Mouse (Mus musculus) lung, postnatal 0 days (tissue): ENCODE measurements around the gene Gm3286. TPM values are rescaled to one million over a fixed set of nuclear protein-coding genes. Genes with fewer than 3 reads are reported as not detected.
"Not testable (repeated sequence)": the region's sequence is repeated elsewhere in the genome, so short reads cannot be mapped to it uniquely, and the experiment has no call there.

ENCODE experiments used
- ATAC-seq: fragments of 200-750 bp; cut with Nextera tagmentation; 2 replicates; pipeline ENCODE4 v1.8.0; 2017; ENCODE audit warnings: moderate library complexity
- DNase-seq: peaks from one replicate; pipeline ENCODE4 v3.0.0-alpha.2; 2016; ENCODE audit warnings: low spot score
- H3K27ac ChIP-seq: fragments of 300-500 bp; sonication (generic); 2 replicates; pipeline ENCODE4 v1.5.1; 2014; ENCODE audit warnings: antibody characterized with exemption, mild to moderate bottlenecking, low read length, mixed read lengths
- H3K27me3 ChIP-seq: fragments of 300-500 bp; sonication (generic); replicated peaks from 2 replicates; pipeline ENCODE4 v1.6.1; 2014; ENCODE audit warnings: low read length, mixed read lengths; ENCODE audit not compliant: insufficient read depth
- H3K36me3 ChIP-seq: fragments of 300-500 bp; sonication (generic); 2 replicates; pipeline ENCODE4 v1.6.1; 2014; ENCODE audit warnings: low read length, mixed read lengths; ENCODE audit not compliant: insufficient read depth
- H3K4me1 ChIP-seq: fragments of 300-500 bp; sonication (generic); 2 replicates; pipeline ENCODE4 v1.6.1; 2014; ENCODE audit warnings: antibody characterized with exemption, low read depth, low read length, mixed read lengths; ENCODE audit not compliant: insufficient read depth
- H3K4me2 ChIP-seq: fragments of 300-500 bp; sonication (generic); replicated peaks from 2 replicates; pipeline ENCODE4 v1.6.1; 2014; ENCODE audit warnings: low read depth, mild to moderate bottlenecking, low read length, moderate library complexity, mixed read lengths
- H3K4me3 ChIP-seq: fragments of 300-500 bp; sonication (generic); 2 replicates; pipeline ENCODE4 v1.5.1; 2014; ENCODE audit warnings: low read depth, low read length
- H3K9ac ChIP-seq: fragments of 300-500 bp; sonication (generic); replicated peaks from 2 replicates; pipeline ENCODE4 v1.6.1; 2014; ENCODE audit warnings: low read depth, mild to moderate bottlenecking
- H3K9me3 ChIP-seq: fragments of 300-500 bp; sonication (generic); 2 replicates; pipeline ENCODE4 v1.6.1; 2016; ENCODE audit warnings: low read length, mixed read lengths
- polyA plus RNA-seq: library from polyadenylated mRNA; unstranded; fragments of >200 nt; fragmentation: Nextera tagmentation; extraction: Ambion mirVana; gene quantifications from 2 replicates; pipeline ENCODE4 v1.2.1, GENCODE M21; 2015

Gm3286 gene
- not detected in 2 replicates for polyA plus RNA-seq

DNA sequence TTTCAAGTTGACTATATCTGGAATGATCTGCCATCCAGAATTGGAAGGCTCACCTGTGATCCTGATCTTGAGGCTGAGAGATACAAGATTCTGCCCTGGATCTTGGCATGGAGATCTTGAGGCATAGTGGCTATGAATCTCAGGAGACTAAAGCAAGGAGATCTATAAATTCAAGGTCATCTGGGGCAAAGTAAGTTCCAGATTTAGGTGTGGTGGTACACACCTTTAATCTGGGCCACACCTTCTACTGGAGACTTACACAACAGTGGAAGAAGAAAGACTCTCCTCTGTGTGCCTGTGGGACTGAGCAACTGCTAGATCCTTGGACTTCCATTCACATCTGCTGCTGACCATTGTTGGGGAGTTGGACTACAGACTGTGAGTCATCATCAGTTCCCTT, at the start of gene Gm3286:
TSS of gene Gm3286 (plus strand) at position 301 of the 400 bp plus-strand sequence.
- not testable (repeated sequence) for H3K27ac ChIP-seq, H3K4me2 ChIP-seq, H3K9ac ChIP-seq, H3K4me1 ChIP-seq, H3K36me3 ChIP-seq, ATAC-seq, H3K27me3 ChIP-seq, H3K9me3 ChIP-seq, DNase-seq, H3K4me3 ChIP-seq

Other genes starting within 250 kb of the Gm3286 start
- gene Gm10424, start 238.0 kb upstream of the Gm3286 start, polyA plus RNA-seq, result not detected in 2 replicates
- not detected in 2 replicates for gene Gm3259, start 204.8 kb upstream of the Gm3286 start, polyA plus RNA-seq
- not detected in 2 replicates for gene D5Ertd577e, start 54.0 kb upstream of the Gm3286 start, polyA plus RNA-seq
- not detected in 2 replicates for gene Gm7971, start 84.1 kb downstream of the Gm3286 start, polyA plus RNA-seq
- gene Gm7978, start 225.4 kb downstream of the Gm3286 start, polyA plus RNA-seq, result not detected in 2 replicates
- gene Gm7982, start 231.3 kb downstream of the Gm3286 start, polyA plus RNA-seq, result not detected in 2 replicates